Mouse (Mus musculus): ENCODE data around the gene Nmt2. TPM values are rescaled to one million over a fixed set of nuclear protein-coding genes. Genes with fewer than 3 reads are reported as not detected.

The Nmt2 gene
- total RNA-seq (2014; fragmentation: Nextera tagmentation) (13.8 and 16.6 TPM in 2 replicates), total RNA-seq (2017) (24.4 and 24.9 TPM in 2 replicates)

- ATAC-seq (replicated peaks; ENCODE audit: poor library complexity, severe bottlenecking) = peak; percentile 81
Measured at GRCm38 (mm10) chr2:3283602-3284472, at the start of gene Nmt2. Nmt2 (plus strand) TSS chr2:3284212.

- ATAC-seq (replicated peaks; ENCODE audit: poor library complexity, severe bottlenecking) = no peak
Measured at GRCm38 (mm10) chr2:3239255-3239654, 44.8 kb upstream of the Nmt2 start.

- ATAC-seq (replicated peaks; ENCODE audit: poor library complexity, severe bottlenecking) = no peak
Measured at GRCm38 (mm10) chr2:3244251-3244650, 39.8 kb upstream of the Nmt2 start.

GRCm38 (mm10) chr2:3251309-3251708 is 32.7 kb upstream of the Nmt2 start:
- ATAC-seq (replicated peaks; ENCODE audit: poor library complexity, severe bottlenecking) = no peak

- no peak for ATAC-seq (replicated peaks; ENCODE audit: poor library complexity, severe bottlenecking)
Measured at GRCm38 (mm10) chr2:3266466-3266865, 17.5 kb upstream of the Nmt2 start.

GRCm38 (mm10) chr2:3267879-3268278 is 16.1 kb upstream of the Nmt2 start:
- no peak for ATAC-seq (replicated peaks; ENCODE audit: poor library complexity, severe bottlenecking)

GRCm38 (mm10) chr2:3273349-3273748 is 10.7 kb upstream of the Nmt2 start:
- no peak for ATAC-seq (replicated peaks; ENCODE audit: poor library complexity, severe bottlenecking)

GRCm38 (mm10) chr2:3276106-3276505 is 7.9 kb upstream of the Nmt2 start:
- ATAC-seq (replicated peaks; ENCODE audit: poor library complexity, severe bottlenecking) = peak; percentile 35; the same call in 1 of the 2 replicates

- no peak for ATAC-seq (replicated peaks; ENCODE audit: poor library complexity, severe bottlenecking)
Measured at GRCm38 (mm10) chr2:3277502-3277901, 6.5 kb upstream of the Nmt2 start.

- no peak for ATAC-seq (replicated peaks; ENCODE audit: poor library complexity, severe bottlenecking)
Measured at GRCm38 (mm10) chr2:3281311-3281710, 2.7 kb upstream of the Nmt2 start.

- 0 out of 2 replicates have a peak, but pooled peaks have one; percentile 3 for ATAC-seq (replicated peaks; ENCODE audit: poor library complexity, severe bottlenecking)
Measured at GRCm38 (mm10) chr2:3282866-3283601, 978 bp upstream of the Nmt2 start.

GRCm38 (mm10) chr2:3284473-3285180 is 615 bp downstream of the Nmt2 start:
- ATAC-seq (replicated peaks; ENCODE audit: poor library complexity, severe bottlenecking) = peak; percentile 29

GRCm38 (mm10) chr2:3285181-3285530 is 1.1 kb downstream of the Nmt2 start:
- ATAC-seq (replicated peaks; ENCODE audit: poor library complexity, severe bottlenecking) = no peak

- no peak for ATAC-seq (replicated peaks; ENCODE audit: poor library complexity, severe bottlenecking)
Measured at GRCm38 (mm10) chr2:3285709-3286108, 1.7 kb downstream of the Nmt2 start.

- no peak for ATAC-seq (replicated peaks; ENCODE audit: poor library complexity, severe bottlenecking)
Measured at GRCm38 (mm10) chr2:3286243-3286642, 2.2 kb downstream of the Nmt2 start.

GRCm38 (mm10) chr2:3289581-3289980 is 5.6 kb downstream of the Nmt2 start:
- ATAC-seq (replicated peaks; ENCODE audit: poor library complexity, severe bottlenecking) = no peak

GRCm38 (mm10) chr2:3292170-3292569 is 8.2 kb downstream of the Nmt2 start:
- ATAC-seq (replicated peaks; ENCODE audit: poor library complexity, severe bottlenecking) = no peak

- no peak for ATAC-seq (replicated peaks; ENCODE audit: poor library complexity, severe bottlenecking)
Measured at GRCm38 (mm10) chr2:3295826-3296225, 11.8 kb downstream of the Nmt2 start.

- ATAC-seq (replicated peaks; ENCODE audit: poor library complexity, severe bottlenecking) = no peak
Measured at GRCm38 (mm10) chr2:3305426-3306025, 21.5 kb downstream of the Nmt2 start.

- ATAC-seq (replicated peaks; ENCODE audit: poor library complexity, severe bottlenecking) = no peak
Measured at GRCm38 (mm10) chr2:3323132-3323531, 39.1 kb downstream of the Nmt2 start.

All from granulocyte monocyte progenitor cell, adult 5-6 weeks (primary cell).